Mouse (Mus musculus) embryo, embryonic 11.5 days (tissue): ENCODE measurements around the gene Car4.

Source experiments
- DNase-seq: peaks from one replicate; pipeline ENCODE4 v3.0.0-alpha.2; 2012; ENCODE audit warnings: low read depth, low spot score

Gene Car4

DNA sequence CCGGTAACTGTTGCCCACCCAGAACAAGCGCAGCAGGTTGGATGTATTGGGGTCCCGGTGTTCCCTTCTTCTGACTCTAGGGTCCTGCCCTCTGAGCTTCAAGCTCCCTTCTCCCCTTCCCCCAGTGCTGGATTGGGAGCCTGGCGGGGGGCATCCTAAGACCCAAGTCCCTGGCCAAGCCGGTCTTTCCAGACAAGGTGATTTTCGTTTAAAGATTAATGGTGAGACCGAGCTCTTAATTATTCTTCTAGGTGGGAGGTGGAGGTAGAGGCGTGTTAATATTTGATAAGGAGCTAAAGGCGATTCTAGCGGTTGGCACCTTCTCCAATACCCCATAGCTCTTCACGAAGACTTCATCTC, 665 bp downstream of the Car4 start:
- no peak for DNase-seq

- no peak for DNase-seq
Observed at GRCm38 (mm10) chr11:84959181-84959580, 1.6 kb downstream of the Car4 start.

GRCm38 (mm10) chr11:84959701-84960181, 2.2 kb downstream of the Car4 start:
- DNase-seq = no peak

DNA sequence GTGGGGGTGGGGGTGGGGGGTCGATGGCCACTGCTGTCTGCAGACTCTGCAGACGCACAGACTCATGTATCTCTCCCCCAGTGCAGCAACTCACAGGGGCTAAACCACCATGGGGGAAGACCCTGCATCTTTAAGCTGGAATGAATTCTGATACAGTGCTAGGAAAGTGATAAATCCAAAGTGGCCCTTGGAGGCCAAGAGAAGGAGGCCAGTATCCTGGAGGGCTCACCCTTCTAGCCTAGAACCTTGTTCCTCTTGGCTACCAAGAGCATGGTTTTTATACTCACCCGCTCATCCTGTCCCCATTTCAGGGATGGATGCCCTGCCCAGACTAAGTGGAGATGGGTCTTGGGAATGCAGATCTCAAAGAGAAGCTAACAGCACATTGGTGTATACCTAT, 2.7 kb downstream of the Car4 start:
- no peak for DNase-seq

DNA sequence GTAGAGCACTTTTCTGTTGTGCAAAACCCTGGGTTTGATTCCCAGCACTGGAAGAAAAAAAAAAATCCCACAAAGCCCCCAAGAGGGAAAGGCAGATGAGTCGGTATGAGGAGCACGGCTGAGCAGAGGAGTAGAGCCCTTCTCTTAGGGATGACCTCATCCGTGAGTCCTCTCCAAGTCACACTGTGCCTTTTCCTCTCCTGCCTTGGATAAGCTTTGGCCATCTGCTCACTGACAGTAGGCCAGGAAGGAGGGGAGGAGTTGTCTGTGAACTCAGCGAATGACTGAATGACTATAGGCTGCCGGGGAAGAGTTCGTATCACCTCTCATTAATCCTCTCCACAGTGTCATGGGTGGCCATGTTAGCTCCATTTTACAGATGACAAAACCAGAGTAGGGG, 3.2 kb downstream of the Car4 start:
- DNase-seq = no peak

GRCm38 (mm10) chr11:84961571-84961970, 4.0 kb downstream of the Car4 start:
- no peak for DNase-seq

DNA sequence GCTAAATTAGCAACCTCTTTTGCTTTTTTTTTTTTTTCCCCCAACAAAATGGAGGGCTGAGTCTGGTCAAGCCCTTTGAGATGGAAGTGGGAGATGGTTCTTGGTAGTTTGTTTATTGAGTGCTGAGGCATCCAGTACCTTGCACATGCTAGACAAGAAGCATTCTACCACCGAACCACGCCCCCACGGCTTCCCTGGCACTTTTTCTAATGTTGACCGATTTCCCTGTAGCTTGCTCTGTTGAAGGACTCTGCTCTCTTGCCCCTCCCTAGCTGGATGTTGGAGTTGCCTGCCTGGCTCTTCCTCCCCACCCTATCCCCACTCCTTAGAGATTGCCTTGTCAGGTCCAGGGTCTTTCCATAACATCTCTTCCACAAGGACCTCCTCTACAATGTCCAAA, 5.0 kb downstream of the Car4 start:
- no peak for DNase-seq

- DNase-seq = no peak
Observed at GRCm38 (mm10) chr11:84963556-84963955, 6.0 kb downstream of the Car4 start.

GRCm38 (mm10) chr11:84966696-84967095, 9.1 kb downstream of the Car4 start:
- no peak for DNase-seq

GRCm38 (mm10) chr11:84967113-84967512, 9.5 kb downstream of the Car4 start:
- DNase-seq = no peak

DNA sequence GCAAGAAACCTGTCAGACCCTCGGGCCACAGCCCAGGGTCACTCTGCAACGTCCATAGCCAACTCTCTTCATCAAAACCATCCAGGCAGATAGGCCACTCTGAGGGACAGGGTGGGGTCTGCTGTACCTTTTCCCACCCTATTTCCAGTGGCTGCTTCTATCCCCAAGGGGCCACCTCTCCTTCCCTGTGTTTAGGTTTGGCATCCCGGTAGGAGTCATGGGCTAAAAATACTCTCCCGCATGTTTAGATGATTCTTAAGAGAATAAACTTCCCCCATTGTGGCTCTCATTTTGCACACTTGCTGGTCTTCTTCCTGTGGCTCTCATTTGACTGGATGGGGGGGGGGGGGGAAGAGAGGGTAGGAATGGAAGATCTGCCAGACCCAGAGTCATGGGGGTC, 10.7 kb downstream of the Car4 start:
- no peak for DNase-seq

GRCm38 (mm10) chr11:84968775-84969174, 11.2 kb downstream of the Car4 start:
- DNase-seq = no peak

- DNase-seq = no peak
Observed at GRCm38 (mm10) chr11:84972067-84972466, 14.5 kb downstream of the Car4 start.

DNA sequence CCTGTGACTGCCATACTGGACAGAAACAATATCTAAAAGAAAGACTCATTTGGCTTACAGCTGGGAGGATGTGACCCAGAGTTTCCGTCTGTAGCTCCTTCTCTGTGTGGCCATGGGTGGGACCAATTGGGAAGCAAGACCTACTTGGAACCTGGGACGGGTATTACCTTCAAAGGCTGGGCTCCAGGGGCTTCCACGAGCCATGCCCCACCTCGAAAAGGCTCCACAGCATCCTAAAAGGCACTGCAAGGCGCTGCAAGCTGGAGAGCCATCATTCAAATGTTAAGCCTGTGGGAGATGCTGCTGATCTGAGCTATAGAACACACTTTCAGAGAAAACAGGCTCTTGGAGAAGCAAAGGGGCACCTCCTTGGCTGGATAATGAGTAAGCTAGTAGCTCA, 16.1 kb downstream of the Car4 start:
- no peak for DNase-seq

GRCm38 (mm10) chr11:84974582-84974981, 17.0 kb downstream of the Car4 start:
- no peak for DNase-seq

DNA sequence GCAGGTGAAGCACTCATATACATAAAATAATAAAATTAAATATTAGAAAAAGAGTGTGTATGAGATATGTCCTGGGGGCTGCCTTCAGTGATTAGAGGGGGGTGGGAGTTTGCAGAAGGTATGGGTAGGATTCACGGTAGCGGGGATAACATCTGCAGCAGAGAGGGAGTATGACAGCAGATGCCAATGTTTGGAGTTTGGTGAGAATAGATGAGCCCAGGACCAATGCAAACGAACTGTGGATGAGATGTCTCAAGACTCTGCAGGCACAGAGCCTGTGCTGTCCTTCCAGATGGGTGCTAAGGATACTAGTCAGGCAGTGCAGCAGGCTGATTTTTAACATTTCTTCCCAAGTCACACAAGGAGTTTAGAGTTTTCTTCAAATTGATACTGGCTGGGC, 19.1 kb downstream of the Car4 start:
- no peak for DNase-seq

DNA sequence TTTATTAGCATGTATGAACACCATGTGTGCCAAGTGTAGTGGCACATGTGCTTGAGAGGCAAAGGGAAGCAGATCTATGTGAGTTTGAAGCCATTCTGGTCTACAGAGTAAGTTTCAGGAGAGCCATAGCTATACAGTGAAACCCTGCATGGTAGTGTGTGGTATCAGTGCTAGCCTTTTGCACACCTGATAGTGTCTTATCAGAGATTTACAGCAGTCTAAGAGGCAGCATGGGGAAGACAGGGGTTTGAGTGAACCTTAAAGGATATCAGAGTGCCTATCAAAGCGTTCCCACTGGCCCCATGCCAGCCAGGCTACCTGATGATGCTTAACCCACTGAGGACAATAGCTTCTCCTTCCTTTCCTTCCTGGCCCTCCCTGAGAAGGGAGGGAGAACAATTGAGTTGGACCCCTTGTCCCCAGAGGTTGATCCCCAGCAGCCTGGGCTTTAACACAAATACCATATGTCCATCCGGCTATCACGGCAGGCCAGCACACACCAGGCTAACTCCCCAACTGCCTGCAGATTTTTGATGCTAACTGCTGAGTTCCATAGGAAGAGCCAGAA, 19.9 kb downstream of the Car4 start:
- no peak for DNase-seq

GRCm38 (mm10) chr11:84978113-84978512, 20.5 kb downstream of the Car4 start:
- no peak for DNase-seq

DNA sequence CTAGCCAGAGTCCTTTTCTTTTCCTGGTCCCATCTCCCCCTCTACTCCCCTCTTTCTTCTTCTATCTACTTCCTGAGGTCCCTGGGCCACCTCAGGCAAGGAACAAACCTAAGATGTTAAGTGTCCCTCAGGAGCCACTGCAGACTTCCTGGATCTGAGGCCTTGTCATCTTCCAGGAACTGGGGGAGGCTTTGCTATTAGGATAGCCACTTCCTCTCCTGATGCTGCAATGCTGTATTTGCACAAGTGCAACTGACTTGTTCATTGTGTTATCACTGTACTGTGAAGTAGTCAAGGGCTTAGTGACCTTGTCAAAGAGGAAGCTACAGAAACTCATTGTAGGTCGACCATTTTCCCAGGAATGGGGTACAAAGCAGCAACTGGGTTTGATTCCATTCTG, 21.8 kb downstream of the Car4 start:
- no peak for DNase-seq

DNA sequence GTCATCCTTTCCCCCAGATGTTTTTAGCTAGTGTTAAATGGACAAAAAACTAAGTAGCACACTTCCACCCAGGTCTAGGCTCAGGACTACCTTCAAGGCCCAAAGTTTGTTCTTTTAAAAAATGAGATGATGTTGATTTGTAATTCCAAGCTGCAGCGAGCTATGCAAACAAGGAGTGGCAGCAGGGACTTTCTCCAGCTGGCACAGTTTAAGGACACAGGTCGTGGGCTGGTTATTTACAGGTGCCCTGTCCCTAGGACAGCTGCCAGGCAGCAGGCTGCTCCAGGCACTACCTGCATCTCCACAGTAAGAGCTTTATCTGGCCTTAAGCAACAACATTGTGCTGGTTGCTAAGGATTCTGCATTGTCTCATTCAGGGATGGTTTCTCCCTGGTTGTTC, 23.1 kb downstream of the Car4 start:
- DNase-seq = no peak

DNA sequence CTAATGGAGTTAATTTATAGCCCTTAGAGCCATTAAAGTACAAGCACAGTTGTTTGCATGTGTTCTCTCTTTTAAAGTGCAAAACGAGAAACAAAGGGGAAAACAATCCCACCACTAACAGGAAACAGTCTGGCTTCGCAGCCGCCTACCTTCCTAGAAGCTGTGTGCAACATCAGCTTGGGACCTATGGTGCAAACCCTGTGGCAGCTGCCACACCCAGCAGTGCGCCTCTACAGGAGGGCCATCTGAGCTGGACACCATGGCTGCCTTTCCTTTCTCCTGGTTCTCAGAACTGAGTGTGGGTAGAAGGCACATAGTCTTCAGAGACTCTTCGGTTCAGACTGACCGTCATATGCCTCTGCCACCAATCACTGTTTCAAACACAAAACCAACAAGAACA, 27.8 kb downstream of the Car4 start:
- no peak for DNase-seq

- no peak for DNase-seq
Observed at GRCm38 (mm10) chr11:84988341-84988919, 30.8 kb downstream of the Car4 start.

DNA sequence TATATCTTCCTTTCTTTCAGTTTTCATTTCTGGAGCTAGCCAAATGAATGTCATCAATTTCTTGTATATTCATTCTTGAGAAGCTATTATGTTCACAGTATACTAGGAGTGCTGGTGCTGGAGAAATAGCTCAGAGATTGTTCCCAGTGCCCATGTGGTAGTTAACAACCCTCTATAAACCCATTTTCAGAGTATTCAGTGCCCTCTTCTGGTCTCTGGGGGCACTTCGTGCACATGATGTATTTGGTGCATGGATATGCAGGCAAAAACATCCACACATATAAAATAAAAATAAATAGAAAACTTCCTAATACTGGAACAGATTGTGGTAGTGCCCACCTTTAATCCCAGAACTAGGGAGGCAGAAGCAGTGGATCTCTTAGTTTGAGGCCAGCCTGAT, 35.4 kb downstream of the Car4 start:
- DNase-seq = no peak

GRCm38 (mm10) chr11:84995241-84995640, 37.7 kb downstream of the Car4 start:
- no peak for DNase-seq
